Mouse (Mus musculus): Measurements from ENCODE around the gene Exosc6. TPM values are rescaled to one million over a fixed set of nuclear protein-coding genes. Genes with fewer than 3 reads are reported as not detected.

The Exosc6 gene
- polyA plus RNA-seq, 1 experiment from 2014 or later: 8.4 TPM

GRCm38 (mm10) chr8:111033482-111034215, 22.5 kb upstream of the Exosc6 start:
- peaks cover 7% of the 10 kb centered on the region; the same call in 1 of the 2 replicates for H3K36me3 ChIP-seq (ENCODE audit: control insufficient read depth, insufficient read depth, low read length)
- peak overlapping the region; percentile 62 for H3K4me2 ChIP-seq
- WGBS: 6% methylated on average over 37 of the region's 37 CpGs
- H3K4me3 ChIP-seq (ENCODE audit: low read depth, low read length): peak overlapping the region; percentile 75
- ATAC-seq (ENCODE audit: low FRiP score) (peak; percentile 100), DNase-seq (ENCODE audit: low spot score, missing footprints) (peak; percentile 98)
- no peaks in the 10 kb centered on the region for H3K9me3 ChIP-seq (ENCODE audit: control insufficient read depth, low read length)
- H3K4me1 ChIP-seq (ENCODE audit: control insufficient read depth, insufficient read depth, low read length): peaks cover 14% of the 10 kb centered on the region
- H3K9ac ChIP-seq (ENCODE audit: low read length): peak overlapping the region; percentile 88
- H3K27ac ChIP-seq (ENCODE audit: low read depth, low read length): peak overlapping the region; percentile 79
- no peaks in the 10 kb centered on the region for H3K27me3 ChIP-seq (ENCODE audit: control insufficient read depth, insufficient read depth, low read length)

- DNase-seq (ENCODE audit: low spot score, missing footprints): no peak
- WGBS: 26% methylated on average over 12 of the region's 12 CpGs
- Histone ChIP-seq H3K27ac (ENCODE audit: low read depth, low read length) (peak overlapping the region; percentile 79; the same call in 1 of the 2 replicates), H3K4me3 (ENCODE audit: low read depth, low read length) (peak overlapping the region; percentile 75), H3K27me3 (ENCODE audit: control insufficient read depth, insufficient read depth, low read length) (no peaks in the 10 kb centered on the region), H3K36me3 (ENCODE audit: control insufficient read depth, insufficient read depth, low read length) (peaks cover 7% of the 10 kb centered on the region; the same call in 1 of the 2 replicates), H3K4me2 (peak overlapping the region; percentile 62), H3K9ac (ENCODE audit: low read length) (peak overlapping the region; percentile 88), H3K9me3 (ENCODE audit: control insufficient read depth, low read length) (no peaks in the 10 kb centered on the region), H3K4me1 (ENCODE audit: control insufficient read depth, insufficient read depth, low read length) (peaks cover 14% of the 10 kb centered on the region)
- no peak; the same call in 1 of the 2 replicates for ATAC-seq (ENCODE audit: low FRiP score)
Measured at GRCm38 (mm10) chr8:111034276-111034675, 21.9 kb upstream of the Exosc6 start.

- no peaks in the 10 kb centered on the region for H3K27me3 ChIP-seq (ENCODE audit: control insufficient read depth, insufficient read depth, low read length)
- no peaks in the 10 kb centered on the region for H3K9me3 ChIP-seq (ENCODE audit: control insufficient read depth, low read length)
- no peak for DNase-seq (ENCODE audit: low spot score, missing footprints)
- H3K4me2 ChIP-seq: no peak overlapping the region
- no peak overlapping the region for H3K9ac ChIP-seq (ENCODE audit: low read length)
- H3K4me1 ChIP-seq (ENCODE audit: control insufficient read depth, insufficient read depth, low read length): peaks cover 14% of the 10 kb centered on the region
- no peak for ATAC-seq (ENCODE audit: low FRiP score)
- 92% methylated on average over 15 of the region's 15 CpGs for whole genome bisulfite sequencing
- H3K27ac ChIP-seq (ENCODE audit: low read depth, low read length): no peak overlapping the region
- H3K4me3 ChIP-seq (ENCODE audit: low read depth, low read length): no peak overlapping the region
- H3K36me3 ChIP-seq (ENCODE audit: control insufficient read depth, insufficient read depth, low read length): peaks cover 12% of the 10 kb centered on the region
Measured at GRCm38 (mm10) chr8:111036591-111036990, 19.5 kb upstream of the Exosc6 start.

- Histone ChIP-seq H3K4me3 (ENCODE audit: low read depth, low read length) (no peak overlapping the region), H3K4me2 (no peak overlapping the region), H3K9ac (ENCODE audit: low read length) (no peak overlapping the region), H3K4me1 (ENCODE audit: control insufficient read depth, insufficient read depth, low read length) (no peaks in the 10 kb centered on the region), H3K9me3 (ENCODE audit: control insufficient read depth, low read length) (no peaks in the 10 kb centered on the region), H3K27ac (ENCODE audit: low read depth, low read length) (no peak overlapping the region), H3K36me3 (ENCODE audit: control insufficient read depth, insufficient read depth, low read length) (peaks cover 44% of the 10 kb centered on the region), H3K27me3 (ENCODE audit: control insufficient read depth, insufficient read depth, low read length) (no peaks in the 10 kb centered on the region)
- DNase-seq (ENCODE audit: low spot score, missing footprints): no peak
- 94% methylated on average over 19 of the region's 19 CpGs for WGBS
- ATAC-seq (ENCODE audit: low FRiP score): no peak
Measured at GRCm38 (mm10) chr8:111042546-111042945, 13.6 kb upstream of the Exosc6 start.

GRCm38 (mm10) chr8:111044003-111044734, 12.0 kb upstream of the Exosc6 start:
- DNase-seq (ENCODE audit: low spot score, missing footprints) (no peak), ATAC-seq (ENCODE audit: low FRiP score) (no peak)
- H3K4me1 ChIP-seq (ENCODE audit: control insufficient read depth, insufficient read depth, low read length): no peaks in the 10 kb centered on the region
- no peaks in the 10 kb centered on the region for H3K9me3 ChIP-seq (ENCODE audit: control insufficient read depth, low read length)
- no peak overlapping the region for H3K4me3 ChIP-seq (ENCODE audit: low read depth, low read length)
- peaks cover 54% of the 10 kb centered on the region for H3K36me3 ChIP-seq (ENCODE audit: control insufficient read depth, insufficient read depth, low read length)
- 51% methylated on average over 2 of the region's 2 CpGs for WGBS
- no peak overlapping the region for H3K4me2 ChIP-seq
- no peak overlapping the region for H3K9ac ChIP-seq (ENCODE audit: low read length)
- no peak overlapping the region for H3K27ac ChIP-seq (ENCODE audit: low read depth, low read length)
- H3K27me3 ChIP-seq (ENCODE audit: control insufficient read depth, insufficient read depth, low read length): no peaks in the 10 kb centered on the region

GRCm38 (mm10) chr8:111048694-111049093, 7.4 kb upstream of the Exosc6 start:
- Histone ChIP-seq H3K27ac (ENCODE audit: low read depth, low read length) (no peak overlapping the region), H3K4me1 (ENCODE audit: control insufficient read depth, insufficient read depth, low read length) (no peaks in the 10 kb centered on the region), H3K4me3 (ENCODE audit: low read depth, low read length) (no peak overlapping the region), H3K9ac (ENCODE audit: low read length) (no peak overlapping the region), H3K27me3 (ENCODE audit: control insufficient read depth, insufficient read depth, low read length) (no peaks in the 10 kb centered on the region), H3K4me2 (no peak overlapping the region), H3K36me3 (ENCODE audit: control insufficient read depth, insufficient read depth, low read length) (peaks cover 59% of the 10 kb centered on the region), H3K9me3 (ENCODE audit: control insufficient read depth, low read length) (no peaks in the 10 kb centered on the region)
- no peak for DNase-seq (ENCODE audit: low spot score, missing footprints)
- ATAC-seq (ENCODE audit: low FRiP score): no peak
- 94% methylated on average over 2 of the region's 2 CpGs for WGBS

- 98% methylated on average over 7 of the region's 7 CpGs for WGBS
- H3K36me3 ChIP-seq (ENCODE audit: control insufficient read depth, insufficient read depth, low read length): peaks cover 62% of the 10 kb centered on the region
Measured at GRCm38 (mm10) chr8:111049106-111049505, 7.0 kb upstream of the Exosc6 start.

GRCm38 (mm10) chr8:111053827-111054518, 2.2 kb upstream of the Exosc6 start:
- 95% methylated on average over 12 of the region's 12 CpGs for WGBS
- Histone ChIP-seq H3K4me1 (ENCODE audit: control insufficient read depth, insufficient read depth, low read length) (peaks cover 9% of the 10 kb centered on the region), H3K36me3 (ENCODE audit: control insufficient read depth, insufficient read depth, low read length) (peaks cover 51% of the 10 kb centered on the region), H3K27ac (ENCODE audit: low read depth, low read length) (no peak overlapping the region), H3K9me3 (ENCODE audit: control insufficient read depth, low read length) (no peaks in the 10 kb centered on the region), H3K4me3 (ENCODE audit: low read depth, low read length) (no peak overlapping the region), H3K9ac (ENCODE audit: low read length) (no peak overlapping the region), H3K4me2 (no peak overlapping the region), H3K27me3 (ENCODE audit: control insufficient read depth, insufficient read depth, low read length) (no peaks in the 10 kb centered on the region)
- no peak for ATAC-seq (ENCODE audit: low FRiP score)
- no peak for DNase-seq (ENCODE audit: low spot score, missing footprints)

More at GRCm38 (mm10) chr8:111049106-111049505, 7.0 kb upstream of the Exosc6 start:
- Histone ChIP-seq H3K9ac (ENCODE audit: low read length) (no peak overlapping the region), H3K4me3 (ENCODE audit: low read depth, low read length) (no peak overlapping the region), H3K4me2 (no peak overlapping the region), H3K4me1 (ENCODE audit: control insufficient read depth, insufficient read depth, low read length) (no peaks in the 10 kb centered on the region), H3K9me3 (ENCODE audit: control insufficient read depth, low read length) (no peaks in the 10 kb centered on the region), H3K27me3 (ENCODE audit: control insufficient read depth, insufficient read depth, low read length) (no peaks in the 10 kb centered on the region), H3K27ac (ENCODE audit: low read depth, low read length) (no peak overlapping the region)
- ATAC-seq (ENCODE audit: low FRiP score) (no peak), DNase-seq (ENCODE audit: low spot score, missing footprints) (no peak)
